Mouse (Mus musculus) ES-Bruce4 (cell line): ENCODE data around the gene Ccdc33.

Experiments
- CTCF ChIP-seq: IDR thresholded peaks from one replicate; pipeline ENCODE4 v1.8.1; 2011; ENCODE audit warnings: low read depth, low read length
- EP300 ChIP-seq: IDR thresholded peaks from 2 replicates; pipeline ENCODE4 v1.6.1; 2011; ENCODE audit warnings: low read depth, low read length; ENCODE audit not compliant: insufficient read depth
- POLR2A ChIP-seq: IDR thresholded peaks from one replicate; pipeline ENCODE4 v1.8.1; 2011; ENCODE audit warnings: low read length; ENCODE audit not compliant: insufficient read depth

GRCm38 (mm10) chr9:58086203-58086602 lies 32.4 kb downstream of the Ccdc33 start:
- TF ChIP-seq CTCF (no peak), EP300 (no peak), POLR2A (no peak)
